Mouse (Mus musculus) hindbrain, postnatal 0 days (tissue): ENCODE results near the gene Dysf. TPM values are rescaled to one million over a fixed set of nuclear protein-coding genes. Genes with fewer than 3 reads are reported as not detected.

ENCODE experiments used
- ATAC-seq: fragments of 200-750 bp; cut with Nextera tagmentation; 2 replicates; pipeline ENCODE4 v1.8.0; 2017; ENCODE audit warnings: mild to moderate bottlenecking, moderate TSS enrichment, moderate library complexity
- DNase-seq: peaks from one replicate; pipeline ENCODE4 v3.0.0-alpha.2; 2015; ENCODE audit warnings: low spot score
- H3K27ac ChIP-seq: fragments of 300-500 bp; sonication (generic); 2 replicates; pipeline ENCODE4 v1.5.1; 2014; ENCODE audit warnings: mild to moderate bottlenecking
- H3K27me3 ChIP-seq: fragments of 300-500 bp; sonication (generic); 2 replicates; pipeline ENCODE4 v1.6.1; 2014; ENCODE audit warnings: low read length, mixed read lengths; ENCODE audit not compliant: insufficient read depth
- H3K36me3 ChIP-seq: fragments of 300-500 bp; sonication (generic); 2 replicates; pipeline ENCODE4 v1.6.1; 2014; ENCODE audit warnings: low read length, mixed read lengths; ENCODE audit not compliant: insufficient read depth
- H3K4me1 ChIP-seq: fragments of 300-500 bp; sonication (generic); 2 replicates; pipeline ENCODE4 v1.6.1; 2014; ENCODE audit warnings: antibody characterized with exemption, low read length, mixed read lengths; ENCODE audit not compliant: insufficient read depth
- H3K4me2 ChIP-seq: fragments of 300-500 bp; sonication (generic); 2 replicates; pipeline ENCODE4 v1.6.1; 2014; ENCODE audit warnings: low read depth, mild to moderate bottlenecking, low read length, moderate library complexity, mixed read lengths
- H3K4me3 ChIP-seq: fragments of 300-500 bp; sonication (generic); 2 replicates; pipeline ENCODE4 v1.5.1; 2014; ENCODE audit warnings: low read length
- H3K9ac ChIP-seq: fragments of 300-500 bp; sonication (generic); replicated peaks from 2 replicates; pipeline ENCODE4 v1.6.1; 2014; ENCODE audit warnings: mild to moderate bottlenecking, low read length, moderate library complexity, mixed read lengths
- H3K9me3 ChIP-seq: fragments of 300-500 bp; sonication (generic); 2 replicates; pipeline ENCODE4 v1.6.1; 2016; ENCODE audit warnings: low read length, mixed read lengths
- CTCF ChIP-seq: IDR thresholded peaks from 2 replicates; pipeline ENCODE4 v1.5.1; 2016; ENCODE audit warnings: antibody characterized with exemption, control low read depth, low read depth
- WGBS: fragments of 180-500 bp; shearing (Covaris S2); extraction: QIAGEN DNeasy Blood & Tissue Kit; methylation state at CpG from one replicate; pipeline ENCODE4 v1.1.7; 2014; 5-methylcytosine and 5-hydroxymethylcytosine counted together
- polyA plus RNA-seq: library from polyadenylated mRNA; unstranded; fragments of >200 nt; fragmentation: Nextera tagmentation; extraction: Ambion mirVana; gene quantifications from 2 replicates; pipeline ENCODE4 v1.2.1, GENCODE M21; 2015
- total RNA-seq: library from RNA; depleted of rRNA; stranded (reverse); fragments of >200 nt; gene quantifications from 2 replicates; pipeline ENCODE4 v1.2.3, GENCODE M21; 2014

Gene Dysf
- total and polyA plus RNA-seq, 2 experiments from 2014 or later, result 1.6 to 2.4 TPM

DNA sequence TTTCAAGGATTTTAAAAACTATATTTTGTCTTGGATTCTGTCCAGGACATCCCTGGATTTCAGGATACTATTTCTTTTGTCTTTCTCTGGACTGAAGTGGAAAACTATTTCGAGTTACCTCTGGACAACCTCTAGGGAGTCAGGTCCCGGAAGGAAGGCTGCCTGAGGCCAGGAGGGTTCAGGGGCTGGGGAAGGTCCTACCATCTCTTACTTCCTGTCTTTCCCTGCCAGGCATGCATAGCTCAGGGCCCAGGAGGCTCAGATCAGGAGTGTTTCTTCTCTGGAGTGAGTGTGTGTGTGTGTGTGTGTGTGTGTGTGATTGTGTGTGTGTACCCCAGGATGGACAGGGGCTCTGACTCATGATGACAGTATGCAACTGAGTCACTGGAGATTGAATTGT lies 40.5 kb downstream of the Dysf start:
- Histone ChIP-seq H3K36me3 (no peaks in the 10 kb centered on the region), H3K4me1 (no peaks in the 10 kb centered on the region), H3K4me3 (no peak overlapping the region), H3K27ac (no peak overlapping the region), H3K27me3 (no peaks in the 10 kb centered on the region), H3K4me2 (no peak overlapping the region), H3K9me3 (no peaks in the 10 kb centered on the region), H3K9ac (no peak overlapping the region)
- no peak for TF ChIP-seq CTCF
- 80% methylated on average over 2 of the region's 2 CpGs for WGBS
- DNase-seq (no peak), ATAC-seq (no peak)

DNA sequence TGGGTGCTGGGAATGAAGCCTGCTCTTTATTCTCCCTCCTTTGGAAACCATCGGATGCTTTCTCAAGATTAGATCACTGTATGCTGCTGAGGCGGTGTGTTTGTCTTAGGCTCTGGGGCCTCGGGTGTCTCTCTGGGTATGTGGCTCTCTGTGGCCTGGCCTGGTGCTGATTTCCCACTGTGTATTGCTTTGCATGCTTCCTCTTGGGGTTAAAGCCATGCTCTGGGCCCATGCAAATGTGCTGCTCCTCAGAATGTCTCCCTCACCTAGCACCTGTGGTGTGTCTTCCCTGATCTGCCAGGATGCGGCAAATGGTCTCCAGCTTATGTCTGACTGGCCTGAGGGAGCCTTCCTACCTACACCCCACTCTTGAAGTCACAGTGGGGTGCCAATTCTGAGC lies 41.8 kb downstream of the Dysf start:
- Histone ChIP-seq H3K9ac (no peak overlapping the region), H3K9me3 (no peaks in the 10 kb centered on the region), H3K4me2 (no peak overlapping the region), H3K27ac (no peak overlapping the region), H3K4me1 (no peaks in the 10 kb centered on the region), H3K27me3 (no peaks in the 10 kb centered on the region), H3K4me3 (no peak overlapping the region), H3K36me3 (no peaks in the 10 kb centered on the region)
- DNase-seq, result no peak
- WGBS, result 85% methylated on average over 4 of the region's 4 CpGs
- no peak for TF ChIP-seq CTCF
- no peak for ATAC-seq

GRCm38 (mm10) chr6:84051032-84051431 lies 42.6 kb downstream of the Dysf start:
- WGBS, result 62% methylated on average over 6 of the region's 6 CpGs
- no peak for DNase-seq
- H3K27me3 ChIP-seq, result no peaks in the 10 kb centered on the region
- no peak overlapping the region for H3K4me2 ChIP-seq
- no peak for TF ChIP-seq CTCF
- no peak overlapping the region for H3K4me3 ChIP-seq
- no peaks in the 10 kb centered on the region for H3K4me1 ChIP-seq
- ATAC-seq, result no peak
- H3K36me3 ChIP-seq, result no peaks in the 10 kb centered on the region
- H3K9me3 ChIP-seq, result no peaks in the 10 kb centered on the region
- no peak overlapping the region for H3K9ac ChIP-seq
- no peak overlapping the region for H3K27ac ChIP-seq

- Histone ChIP-seq H3K27me3 (no peaks in the 10 kb centered on the region), H3K9ac (no peak overlapping the region), H3K4me1 (no peaks in the 10 kb centered on the region), H3K4me2 (no peak overlapping the region), H3K4me3 (no peak overlapping the region), H3K27ac (no peak overlapping the region), H3K9me3 (no peaks in the 10 kb centered on the region), H3K36me3 (no peaks in the 10 kb centered on the region)
- no peak for ATAC-seq
- 86% methylated on average over 9 of the region's 9 CpGs for WGBS
- DNase-seq, result no peak
- no peak for TF ChIP-seq CTCF
Observed at GRCm38 (mm10) chr6:84053874-84054530, 45.6 kb downstream of the Dysf start.

- ATAC-seq (no peak), DNase-seq (no peak)
- no peak overlapping the region for H3K9ac ChIP-seq
- no peaks in the 10 kb centered on the region for H3K9me3 ChIP-seq
- H3K4me1 ChIP-seq, result no peaks in the 10 kb centered on the region
- H3K27me3 ChIP-seq, result no peaks in the 10 kb centered on the region
- H3K4me3 ChIP-seq, result no peak overlapping the region
- H3K4me2 ChIP-seq, result no peak overlapping the region
- 48% methylated on average over 1 of the region's 1 CpGs for WGBS
- TF ChIP-seq CTCF, result no peak
- no peaks in the 10 kb centered on the region for H3K36me3 ChIP-seq
- no peak overlapping the region for H3K27ac ChIP-seq
Observed at GRCm38 (mm10) chr6:84055619-84056018, 47.2 kb downstream of the Dysf start.

- Histone ChIP-seq H3K4me1 (no peaks in the 10 kb centered on the region), H3K36me3 (no peaks in the 10 kb centered on the region), H3K27me3 (no peaks in the 10 kb centered on the region), H3K27ac (no peak overlapping the region), H3K9me3 (no peaks in the 10 kb centered on the region), H3K9ac (no peak overlapping the region), H3K4me3 (no peak overlapping the region), H3K4me2 (no peak overlapping the region)
- ATAC-seq (no peak), DNase-seq (no peak)
- 90% methylated on average over 8 of the region's 8 CpGs for WGBS
- no peak for TF ChIP-seq CTCF
Observed at GRCm38 (mm10) chr6:84057216-84057615, 48.8 kb downstream of the Dysf start.

- no peak for TF ChIP-seq CTCF
- H3K4me2 ChIP-seq, result no peak overlapping the region
- no peak overlapping the region for H3K9ac ChIP-seq
- ATAC-seq (no peak), DNase-seq (no peak)
- no peaks in the 10 kb centered on the region for H3K36me3 ChIP-seq
- H3K27ac ChIP-seq, result no peak overlapping the region
- WGBS, result 60% methylated on average over 5 of the region's 5 CpGs
- no peaks in the 10 kb centered on the region for H3K27me3 ChIP-seq
- no peaks in the 10 kb centered on the region for H3K9me3 ChIP-seq
- no peak overlapping the region for H3K4me3 ChIP-seq
- no peaks in the 10 kb centered on the region for H3K4me1 ChIP-seq
Observed at GRCm38 (mm10) chr6:84058671-84059141, 50.3 kb downstream of the Dysf start.
